Mouse (Mus musculus): ENCODE measurements around the gene Med25. TPM values are rescaled to one million over a fixed set of nuclear protein-coding genes. Genes with fewer than 3 reads are reported as not detected.
A peak's percentile ranks its signal among the peaks of the same experiment; 100 is the strongest.

Gene Med25
- polyA plus RNA-seq, 1 experiment: 105 TPM

DNA sequence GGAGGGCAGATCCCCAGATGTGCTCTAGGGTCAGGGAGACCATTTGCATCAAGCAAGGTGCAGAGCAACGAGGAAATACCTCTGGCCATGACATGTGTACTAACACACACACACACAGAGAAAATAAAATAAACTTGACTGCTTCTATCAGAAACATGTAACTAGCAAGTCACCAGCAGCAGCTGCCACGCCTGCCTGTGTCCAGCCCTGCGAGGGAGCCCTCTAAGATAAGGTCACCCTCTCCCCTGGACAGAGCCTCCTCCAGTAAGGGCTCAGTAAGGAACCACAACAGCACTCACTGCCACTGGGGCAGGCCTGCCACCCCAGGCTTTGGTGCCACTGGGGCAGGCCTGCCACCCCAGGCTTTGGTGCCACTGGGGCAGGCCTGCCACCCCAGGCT is 25.7 kb upstream of the Med25 start:
- no peaks in the 10 kb centered on the region for H3K27me3 ChIP-seq (ENCODE audit: control insufficient read depth, insufficient read depth, low read length)
- peak in 1 of 2 experiments; percentile 7 for DNase-seq
- H3K4me3 ChIP-seq (replicated peaks; ENCODE audit: insufficient read depth, low read depth, low read length): no peak overlapping the region
- 81% methylated on average over 3 of the region's 3 CpGs for WGBS
- H3K4me1 ChIP-seq (ENCODE audit: control insufficient read depth, insufficient read depth, low read length): peaks cover 13% of the 10 kb centered on the region
- TF ChIP-seq POLR2A (IDR thresholded peaks at IDR 0.05; ENCODE audit: borderline replicate concordance, insufficient read depth, low read length) (no peak), CTCF (IDR thresholded peaks at IDR 0.05; ENCODE audit: borderline replicate concordance, insufficient read depth, low read depth, low read length) (no peak)
- no peak overlapping the region for H3K27ac ChIP-seq (ENCODE audit: insufficient read depth, low read length)

DNA sequence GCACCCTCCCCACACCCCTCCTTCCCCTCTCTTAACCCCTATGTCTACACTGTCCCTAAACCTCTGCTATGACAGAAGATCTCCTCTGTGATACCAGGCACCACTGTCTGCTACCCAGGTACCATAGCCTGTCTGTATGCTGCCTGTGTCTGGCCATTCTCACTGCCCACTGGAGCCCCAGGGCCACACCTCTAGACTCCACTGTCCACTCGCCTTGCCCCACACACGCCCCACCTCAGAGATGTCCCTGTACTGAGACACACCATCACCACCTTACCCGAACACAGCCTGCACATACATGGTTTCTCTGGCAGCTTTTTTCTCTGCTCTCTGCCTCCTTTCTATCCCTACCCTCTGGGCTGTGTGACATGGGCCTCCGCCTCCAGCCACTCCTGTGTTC is 24.4 kb upstream of the Med25 start:
- DNase-seq: no peak
- TF ChIP-seq POLR2A (IDR thresholded peaks at IDR 0.05; ENCODE audit: borderline replicate concordance, insufficient read depth, low read length) (no peak), CTCF (IDR thresholded peaks at IDR 0.05; ENCODE audit: borderline replicate concordance, insufficient read depth, low read depth, low read length) (no peak)
- H3K4me1 ChIP-seq (ENCODE audit: control insufficient read depth, insufficient read depth, low read length): peaks cover 13% of the 10 kb centered on the region
- WGBS: 85% methylated on average over 4 of the region's 4 CpGs
- H3K27ac ChIP-seq (ENCODE audit: insufficient read depth, low read length): no peak overlapping the region
- no peak overlapping the region for H3K4me3 ChIP-seq (replicated peaks; ENCODE audit: insufficient read depth, low read depth, low read length)
- no peaks in the 10 kb centered on the region for H3K27me3 ChIP-seq (ENCODE audit: control insufficient read depth, insufficient read depth, low read length)

DNA sequence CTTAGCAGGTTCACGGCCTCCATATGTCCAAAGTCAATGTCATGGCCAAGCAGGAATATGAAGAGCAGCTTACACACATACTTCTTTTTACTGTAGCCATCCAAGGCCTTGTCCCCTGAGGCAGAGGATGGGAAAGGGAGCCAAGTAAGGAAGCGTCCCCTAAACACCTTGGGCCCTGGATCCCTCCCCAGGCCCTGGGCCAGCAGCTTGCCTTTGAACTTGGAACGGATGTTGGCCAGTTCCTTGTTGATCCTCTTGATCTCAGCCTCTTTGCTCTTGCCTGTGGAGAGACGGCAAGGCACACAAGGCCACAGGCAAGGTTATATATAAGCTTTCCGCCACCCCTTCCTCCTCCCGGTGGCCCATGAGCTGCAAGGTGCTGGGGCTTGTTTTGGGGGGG is 23.7 kb upstream of the Med25 start:
- TF ChIP-seq POLR2A (IDR thresholded peaks at IDR 0.05; ENCODE audit: borderline replicate concordance, insufficient read depth, low read length) (no peak), CTCF (IDR thresholded peaks at IDR 0.05; ENCODE audit: borderline replicate concordance, insufficient read depth, low read depth, low read length) (no peak)
- no peak overlapping the region for H3K4me3 ChIP-seq (replicated peaks; ENCODE audit: insufficient read depth, low read depth, low read length)
- 49% methylated on average over 6 of the region's 6 CpGs for WGBS
- no peaks in the 10 kb centered on the region for H3K27me3 ChIP-seq (ENCODE audit: control insufficient read depth, insufficient read depth, low read length)
- peak in 1 of 2 experiments; percentile 12 for DNase-seq
- H3K27ac ChIP-seq (ENCODE audit: insufficient read depth, low read length): no peak overlapping the region
- H3K4me1 ChIP-seq (ENCODE audit: control insufficient read depth, insufficient read depth, low read length): peaks cover 13% of the 10 kb centered on the region

DNA sequence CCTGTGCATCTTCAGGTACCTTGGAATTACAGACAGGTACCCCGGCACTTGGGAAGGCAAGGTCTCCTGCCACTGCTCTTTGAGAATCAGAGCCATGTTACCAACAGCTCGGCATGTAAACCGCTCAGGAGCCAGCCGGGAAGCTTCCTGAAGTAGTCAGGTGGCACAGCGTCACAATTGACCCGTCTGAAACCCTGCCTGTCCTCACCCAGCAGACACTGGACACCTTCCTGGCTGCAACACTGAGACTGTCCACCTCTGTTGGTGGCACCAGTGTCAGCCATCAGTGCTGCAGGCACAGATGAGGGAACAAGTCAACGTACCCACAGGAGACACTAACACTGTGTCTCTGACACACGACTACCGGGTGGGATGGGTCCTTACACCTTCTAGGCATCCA is 22.8 kb upstream of the Med25 start:
- WGBS: 90% methylated on average over 9 of the region's 9 CpGs
- DNase-seq: peak in 1 of 2 experiments; percentile 12

DNA sequence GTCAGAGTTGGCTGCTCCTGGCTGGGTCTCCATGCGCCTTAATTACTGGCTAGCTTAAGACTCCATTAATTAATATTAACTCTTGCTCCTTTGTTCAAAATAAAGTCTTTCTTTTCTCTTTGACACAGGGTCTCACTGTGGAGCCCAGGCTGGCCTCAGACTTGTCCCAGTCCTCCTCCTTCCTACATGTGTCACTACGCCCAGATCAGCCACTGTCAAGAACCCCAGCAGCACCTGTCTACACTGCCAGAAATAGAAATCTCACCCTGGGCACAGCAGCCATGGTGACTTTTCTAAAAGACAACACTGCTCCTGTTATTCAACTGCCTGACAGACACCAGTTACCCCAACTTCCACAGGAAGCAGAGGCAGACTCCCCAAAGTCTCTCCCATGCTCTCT is 21.9 kb upstream of the Med25 start:
- no peak overlapping the region for H3K4me3 ChIP-seq (replicated peaks; ENCODE audit: insufficient read depth, low read depth, low read length)
- WGBS: 86% methylated on average over 2 of the region's 2 CpGs
- TF ChIP-seq CTCF (IDR thresholded peaks at IDR 0.05; ENCODE audit: borderline replicate concordance, insufficient read depth, low read depth, low read length): no peak
- no peak for TF ChIP-seq POLR2A (IDR thresholded peaks at IDR 0.05; ENCODE audit: borderline replicate concordance, insufficient read depth, low read length)
- H3K27me3 ChIP-seq (ENCODE audit: control insufficient read depth, insufficient read depth, low read length): no peaks in the 10 kb centered on the region
- H3K27ac ChIP-seq (ENCODE audit: insufficient read depth, low read length): no peak overlapping the region
- no peak for DNase-seq
- H3K4me1 ChIP-seq (ENCODE audit: control insufficient read depth, insufficient read depth, low read length): peaks cover 13% of the 10 kb centered on the region

More for the DNA sequence above, 22.8 kb upstream of the Med25 start:
- H3K4me1 ChIP-seq (ENCODE audit: control insufficient read depth, insufficient read depth, low read length): peaks cover 13% of the 10 kb centered on the region
- no peak overlapping the region for H3K4me3 ChIP-seq (replicated peaks; ENCODE audit: insufficient read depth, low read depth, low read length)
- no peaks in the 10 kb centered on the region for H3K27me3 ChIP-seq (ENCODE audit: control insufficient read depth, insufficient read depth, low read length)
- no peak overlapping the region for H3K27ac ChIP-seq (ENCODE audit: insufficient read depth, low read length)
- TF ChIP-seq CTCF (IDR thresholded peaks at IDR 0.05; ENCODE audit: borderline replicate concordance, insufficient read depth, low read depth, low read length): no peak
- no peak for TF ChIP-seq POLR2A (IDR thresholded peaks at IDR 0.05; ENCODE audit: borderline replicate concordance, insufficient read depth, low read length)

DNA sequence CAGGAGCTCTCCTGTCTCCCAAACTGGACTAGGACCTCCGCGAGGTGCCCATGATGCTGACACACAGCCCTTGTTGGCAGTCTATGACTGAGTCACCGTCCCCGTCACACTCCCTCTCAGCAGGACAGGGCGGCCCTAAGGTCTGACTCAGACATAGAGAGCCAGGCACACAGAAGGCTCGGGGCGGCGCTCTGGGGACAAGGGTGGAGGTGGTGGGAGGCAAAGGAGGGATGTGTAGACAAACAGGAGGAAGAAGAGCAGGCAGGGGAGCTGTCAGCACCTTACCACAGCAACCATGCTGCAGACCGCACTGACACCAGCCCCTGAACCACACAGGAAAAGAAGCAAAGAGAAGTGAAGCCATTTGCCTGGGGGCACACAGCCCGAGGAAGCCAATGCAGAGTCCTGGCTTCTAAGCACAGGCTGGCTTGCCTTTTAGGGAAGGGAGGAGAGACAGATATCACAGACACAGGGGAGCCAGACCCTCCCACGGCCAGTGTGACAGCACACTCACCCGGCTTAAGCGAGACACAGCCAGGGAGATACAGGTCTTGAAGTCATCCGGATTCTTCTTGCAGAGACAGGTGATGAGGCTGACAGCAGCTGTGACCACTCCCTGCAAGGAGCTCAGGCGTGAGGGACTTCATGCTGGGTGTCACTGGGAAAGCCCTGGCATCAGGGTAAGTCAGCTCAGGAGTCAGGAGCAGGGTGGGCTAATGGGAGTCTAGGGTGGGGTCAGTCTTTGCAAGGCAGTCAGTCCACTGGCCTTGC is 16.4 kb upstream of the Med25 start:
- Histone ChIP-seq H3K27ac (ENCODE audit: insufficient read depth, low read length) (no peak overlapping the region), H3K4me3 (replicated peaks; ENCODE audit: insufficient read depth, low read depth, low read length) (no peak overlapping the region), H3K27me3 (ENCODE audit: control insufficient read depth, insufficient read depth, low read length) (no peaks in the 10 kb centered on the region), H3K4me1 (ENCODE audit: control insufficient read depth, insufficient read depth, low read length) (peaks cover 7% of the 10 kb centered on the region; the same call in 1 of the 2 replicates)
- DNase-seq: peak; percentile 62 to 70
- 54% methylated on average over 15 of the region's 15 CpGs for WGBS
- TF ChIP-seq POLR2A (IDR thresholded peaks at IDR 0.05; ENCODE audit: borderline replicate concordance, insufficient read depth, low read length): no peak
- TF ChIP-seq CTCF (IDR thresholded peaks at IDR 0.05; ENCODE audit: borderline replicate concordance, insufficient read depth, low read depth, low read length): no peak

DNA sequence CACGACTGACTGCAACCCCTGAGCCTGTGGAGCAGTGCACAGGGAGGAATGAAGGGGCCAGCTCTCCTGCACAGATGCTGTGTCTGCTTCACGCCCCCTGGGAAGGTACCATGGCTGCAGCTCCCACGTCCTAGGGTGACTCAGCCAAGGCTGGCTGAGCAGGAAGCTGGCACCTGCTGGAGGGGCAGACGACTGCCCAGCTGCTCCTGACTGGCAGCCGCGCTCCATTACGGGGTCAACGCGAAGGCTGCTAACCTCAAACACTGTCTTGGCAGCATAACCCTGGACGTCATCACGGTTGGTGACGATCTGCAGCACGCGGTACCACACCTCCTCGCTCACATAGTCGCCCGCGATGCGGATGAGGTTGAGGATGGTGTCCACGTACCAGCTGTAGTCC is 12.9 kb upstream of the Med25 start:
- no peak overlapping the region for H3K27ac ChIP-seq (ENCODE audit: insufficient read depth, low read length)
- H3K27me3 ChIP-seq (ENCODE audit: control insufficient read depth, insufficient read depth, low read length): no peaks in the 10 kb centered on the region
- peaks cover 7% of the 10 kb centered on the region; the same call in 1 of the 2 replicates for H3K4me1 ChIP-seq (ENCODE audit: control insufficient read depth, insufficient read depth, low read length)
- TF ChIP-seq CTCF (IDR thresholded peaks at IDR 0.05; ENCODE audit: borderline replicate concordance, insufficient read depth, low read depth, low read length): no peak
- TF ChIP-seq POLR2A (IDR thresholded peaks at IDR 0.05; ENCODE audit: borderline replicate concordance, insufficient read depth, low read length): no peak
- 35% methylated on average over 20 of the region's 20 CpGs for WGBS
- H3K4me3 ChIP-seq (replicated peaks; ENCODE audit: insufficient read depth, low read depth, low read length): no peak overlapping the region
- no peak for DNase-seq

DNA sequence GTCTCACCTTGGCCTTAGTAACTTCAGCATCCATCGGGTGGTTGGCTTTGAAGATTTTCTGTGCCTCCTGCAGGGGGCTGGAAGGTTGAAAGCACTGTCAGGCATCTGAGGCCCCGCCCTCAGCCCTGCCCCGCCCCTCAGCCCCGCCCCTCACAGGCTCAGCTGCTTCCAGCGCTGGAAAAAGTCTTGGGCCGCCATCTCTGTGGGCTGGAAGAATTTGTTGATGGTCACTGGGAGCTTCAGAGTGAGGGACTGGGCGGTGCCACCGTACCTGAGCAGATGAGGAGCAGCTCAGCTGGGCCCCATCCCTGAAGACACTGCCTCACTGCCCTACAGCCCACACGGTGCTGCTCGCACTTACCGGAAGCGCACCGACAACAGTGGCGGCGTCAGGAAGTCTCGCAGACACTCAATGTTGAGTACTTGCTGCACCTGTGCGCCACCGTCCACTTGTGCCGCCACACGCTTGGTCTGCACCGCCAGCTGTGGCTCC is 8.8 kb upstream of the Med25 start:
- Histone ChIP-seq H3K4me1 (ENCODE audit: control insufficient read depth, insufficient read depth, low read length) (peaks cover 10% of the 10 kb centered on the region), H3K4me3 (replicated peaks; ENCODE audit: insufficient read depth, low read depth, low read length) (no peak overlapping the region), H3K27ac (ENCODE audit: insufficient read depth, low read length) (no peak overlapping the region; the same call in 1 of the 2 replicates), H3K27me3 (ENCODE audit: control insufficient read depth, insufficient read depth, low read length) (no peaks in the 10 kb centered on the region)
- TF ChIP-seq POLR2A (IDR thresholded peaks at IDR 0.05; ENCODE audit: borderline replicate concordance, insufficient read depth, low read length): no peak
- TF ChIP-seq CTCF (IDR thresholded peaks at IDR 0.05; ENCODE audit: borderline replicate concordance, insufficient read depth, low read depth, low read length): no peak
- 29% methylated on average over 21 of the region's 21 CpGs for WGBS
- DNase-seq: no peak

Measured in cerebellum, adult 2 months (tissue).